Mouse (Mus musculus) myocyte (in vitro differentiated cells): ENCODE measurements at regions not wholly inside any gene's neighbourhood (a gene's known extent, or its start where the extent isn't known, plus 50 kb on each side); places are given as distances from the start of the nearest gene placed in this dataset.

Experiments used
- H3K27me3 ChIP-seq: one replicate; pipeline ENCODE4 v1.6.1; 2011; ENCODE audit not compliant: control insufficient read depth, insufficient read depth, insufficient read length
- H3K36me3 ChIP-seq: one replicate; pipeline ENCODE4 v1.6.1; 2011; ENCODE audit not compliant: control insufficient read depth, insufficient read depth
- H3K4me2 ChIP-seq: one replicate; pipeline ENCODE4 v1.6.1; 2011; ENCODE audit warnings: low read depth, control low read depth
- H3K4me3 ChIP-seq: one replicate; pipeline ENCODE4 v1.5.1; 2011; ENCODE audit warnings: mild to moderate bottlenecking, control low read depth, moderate library complexity
- H3K79me2 ChIP-seq: one replicate; pipeline ENCODE4 v1.6.1; 2011; ENCODE audit not compliant: control insufficient read depth, insufficient read depth
- H3ac ChIP-seq: one replicate; pipeline ENCODE4 v1.6.1; 2011; ENCODE audit not compliant: control insufficient read depth, insufficient read length
- CEBPB ChIP-seq: IDR thresholded peaks from 2 replicates; pipeline ENCODE4 v1.6.1; 2011; ENCODE audit warnings: mild to moderate bottlenecking, moderate library complexity; ENCODE audit not compliant: poor library complexity, insufficient read depth, severe bottlenecking
- E2F4 ChIP-seq: IDR thresholded peaks from one replicate; pipeline ENCODE4 v1.6.1; 2011; ENCODE audit warnings: mild to moderate bottlenecking, control low read depth, moderate library complexity; ENCODE audit not compliant: insufficient read depth
- MAX ChIP-seq: IDR thresholded peaks from one replicate; pipeline ENCODE4 v1.6.1; 2011; ENCODE audit warnings: low read depth, mild to moderate bottlenecking, control low read depth
- MYOD1 ChIP-seq, 3 experiments: IDR thresholded peaks; one replicate each; pipeline ENCODE4 v1.6.1; 2011; ENCODE audit warnings: control low read depth in 2 of 3, low read depth in 2 of 3, mild to moderate bottlenecking in 2 of 3, moderate library complexity in 1 of 3; ENCODE audit not compliant: insufficient read length in 2 of 3, control insufficient read depth in 1 of 3
- MYOG ChIP-seq, 3 experiments: IDR thresholded peaks; one replicate each; pipeline ENCODE4 v1.6.1; 2011; ENCODE audit warnings: control low read depth in 2 of 3, low read depth in 2 of 3, mild to moderate bottlenecking in 2 of 3; ENCODE audit not compliant: insufficient read length in 2 of 3, control insufficient read depth in 1 of 3, insufficient read depth in 1 of 3
- POLR2A ChIP-seq: IDR thresholded peaks from one replicate; pipeline ENCODE4 v1.6.1; 2011; ENCODE audit warnings: low read depth, mild to moderate bottlenecking, control low read depth, moderate library complexity; ENCODE audit not compliant: insufficient read length
- POLR2AphosphoS2 ChIP-seq: IDR thresholded peaks from one replicate; pipeline ENCODE4 v1.6.1; 2011; ENCODE audit warnings: low read depth, control low read depth; ENCODE audit not compliant: insufficient read length
- REST ChIP-seq: IDR thresholded peaks from one replicate; pipeline ENCODE4 v1.6.1; 2011; ENCODE audit warnings: mild to moderate bottlenecking, control low read depth, moderate library complexity; ENCODE audit not compliant: insufficient read depth, insufficient read length
- SRF ChIP-seq: IDR thresholded peaks from one replicate; pipeline ENCODE4 v1.6.1; 2011; ENCODE audit warnings: low read depth; ENCODE audit not compliant: control insufficient read depth, insufficient read length
- TCF12 ChIP-seq: IDR thresholded peaks from one replicate; pipeline ENCODE4 v1.6.1; 2011; ENCODE audit warnings: mild to moderate bottlenecking, control low read depth; ENCODE audit not compliant: poor library complexity, insufficient read depth, severe bottlenecking
- TCF3 ChIP-seq: IDR thresholded peaks from one replicate; pipeline ENCODE4 v1.6.1; 2011; ENCODE audit warnings: low read depth, control low read depth; ENCODE audit not compliant: insufficient read length
- USF1 ChIP-seq: IDR thresholded peaks from one replicate; pipeline ENCODE4 v1.6.1; 2011; ENCODE audit warnings: low read depth, mild to moderate bottlenecking, control low read depth, moderate library complexity

- no peaks in the 10 kb centered on the region for H3K36me3 ChIP-seq
- no peak overlapping the region for H3ac ChIP-seq
- no peak overlapping the region for H3K4me2 ChIP-seq
- no peaks in the 10 kb centered on the region for H3K79me2 ChIP-seq
- H3K4me3 ChIP-seq, result no peak overlapping the region
- no peaks in the 10 kb centered on the region for H3K27me3 ChIP-seq
- TF ChIP-seq E2F4 (no peak), REST (no peak), CEBPB (no peak), TCF12 (no peak), MAX (no peak), MYOD1 (IDR thresholded peaks at IDR 0.05; ENCODE audit: control insufficient read depth in 1 of 3, insufficient read length in 2 of 3, low read depth in 2 of 3) (no peak)
Observed at GRCm38 (mm10) chr3:42867370-42867769, 1125.0 kb downstream of the D3Ertd751e start.

GRCm38 (mm10) chr3:42878972-42879371 lies 1136.6 kb downstream of the D3Ertd751e start:
- no peaks in the 10 kb centered on the region for H3K27me3 ChIP-seq
- no peak overlapping the region for H3K4me3 ChIP-seq
- no peak overlapping the region for H3K4me2 ChIP-seq
- TF ChIP-seq MYOD1 (IDR thresholded peaks at IDR 0.05; ENCODE audit: control insufficient read depth in 1 of 3, insufficient read length in 2 of 3, low read depth in 2 of 3) (no peak), POLR2AphosphoS2 (no peak), REST (no peak), MYOG (IDR thresholded peaks at IDR 0.05; ENCODE audit: control insufficient read depth in 1 of 3, insufficient read depth in 1 of 3, insufficient read length in 2 of 3, low read depth in 2 of 3) (no peak), MAX (no peak), CEBPB (no peak), SRF (no peak), POLR2A (no peak), USF1 (no peak), TCF12 (no peak), E2F4 (no peak), TCF3 (no peak)
- no peak overlapping the region for H3ac ChIP-seq
- no peaks in the 10 kb centered on the region for H3K36me3 ChIP-seq
- no peaks in the 10 kb centered on the region for H3K79me2 ChIP-seq

- no peak for TF ChIP-seq TCF12
- TF ChIP-seq MAX, result no peak
- no peak for TF ChIP-seq CEBPB
- no peak for TF ChIP-seq MYOD1 (IDR thresholded peaks at IDR 0.05; ENCODE audit: control insufficient read depth in 1 of 3, insufficient read length in 2 of 3, low read depth in 2 of 3)
- TF ChIP-seq POLR2AphosphoS2, result no peak
- TF ChIP-seq MYOG (IDR thresholded peaks at IDR 0.05; ENCODE audit: control insufficient read depth in 1 of 3, insufficient read depth in 1 of 3, insufficient read length in 2 of 3, low read depth in 2 of 3), result no peak
- TF ChIP-seq USF1, result no peak
- no peak for TF ChIP-seq POLR2A
- no peak for TF ChIP-seq TCF3
- no peak for TF ChIP-seq REST
- TF ChIP-seq E2F4, result no peak
- TF ChIP-seq SRF, result no peak
- Histone ChIP-seq H3K79me2 (no peaks in the 10 kb centered on the region), H3K4me3 (no peak overlapping the region), H3ac (no peak overlapping the region), H3K4me2 (no peak overlapping the region), H3K36me3 (no peaks in the 10 kb centered on the region), H3K27me3 (no peaks in the 10 kb centered on the region)
Observed at GRCm38 (mm10) chr3:42884481-42884880, 1142.1 kb downstream of the D3Ertd751e start.

- Histone ChIP-seq H3K27me3 (no peaks in the 10 kb centered on the region), H3K4me3 (no peak overlapping the region)
Observed at GRCm38 (mm10) chr3:42892016-42892699, 1149.7 kb downstream of the D3Ertd751e start.

GRCm38 (mm10) chr3:42895787-42896186 lies 1153.4 kb downstream of the D3Ertd751e start:
- H3K4me3 ChIP-seq, result no peak overlapping the region
- no peaks in the 10 kb centered on the region for H3K79me2 ChIP-seq
- no peak overlapping the region for H3K4me2 ChIP-seq
- H3ac ChIP-seq, result no peak overlapping the region
- H3K36me3 ChIP-seq, result no peaks in the 10 kb centered on the region
- H3K27me3 ChIP-seq, result no peaks in the 10 kb centered on the region
- no peak for TF ChIP-seq USF1
- TF ChIP-seq E2F4, result no peak
- no peak for TF ChIP-seq TCF12
- TF ChIP-seq CEBPB, result no peak
- TF ChIP-seq POLR2AphosphoS2, result no peak
- TF ChIP-seq REST, result no peak
- TF ChIP-seq MYOD1 (IDR thresholded peaks at IDR 0.05; ENCODE audit: control insufficient read depth in 1 of 3, insufficient read length in 2 of 3, low read depth in 2 of 3), result no peak
- no peak for TF ChIP-seq MAX
- TF ChIP-seq POLR2A, result no peak
- TF ChIP-seq TCF3, result no peak
- TF ChIP-seq MYOG (IDR thresholded peaks at IDR 0.05; ENCODE audit: control insufficient read depth in 1 of 3, insufficient read depth in 1 of 3, insufficient read length in 2 of 3, low read depth in 2 of 3), result no peak
- no peak for TF ChIP-seq SRF

More at GRCm38 (mm10) chr3:42892016-42892699, 1149.7 kb downstream of the D3Ertd751e start:
- Histone ChIP-seq H3K36me3 (no peaks in the 10 kb centered on the region), H3K4me2 (no peak overlapping the region), H3K79me2 (no peaks in the 10 kb centered on the region), H3ac (no peak overlapping the region)
- TF ChIP-seq REST (no peak), POLR2A (no peak), MAX (no peak), E2F4 (no peak), TCF12 (no peak), SRF (no peak), CEBPB (no peak)
